Mouse (Mus musculus): ENCODE results near the gene Kdm1a. TPM values are rescaled to one million over a fixed set of nuclear protein-coding genes. Genes with fewer than 3 reads are reported as not detected.

The Kdm1a gene
- polyA plus RNA-seq, 1 experiment from 2014 or later = 58.8 TPM

DNA sequence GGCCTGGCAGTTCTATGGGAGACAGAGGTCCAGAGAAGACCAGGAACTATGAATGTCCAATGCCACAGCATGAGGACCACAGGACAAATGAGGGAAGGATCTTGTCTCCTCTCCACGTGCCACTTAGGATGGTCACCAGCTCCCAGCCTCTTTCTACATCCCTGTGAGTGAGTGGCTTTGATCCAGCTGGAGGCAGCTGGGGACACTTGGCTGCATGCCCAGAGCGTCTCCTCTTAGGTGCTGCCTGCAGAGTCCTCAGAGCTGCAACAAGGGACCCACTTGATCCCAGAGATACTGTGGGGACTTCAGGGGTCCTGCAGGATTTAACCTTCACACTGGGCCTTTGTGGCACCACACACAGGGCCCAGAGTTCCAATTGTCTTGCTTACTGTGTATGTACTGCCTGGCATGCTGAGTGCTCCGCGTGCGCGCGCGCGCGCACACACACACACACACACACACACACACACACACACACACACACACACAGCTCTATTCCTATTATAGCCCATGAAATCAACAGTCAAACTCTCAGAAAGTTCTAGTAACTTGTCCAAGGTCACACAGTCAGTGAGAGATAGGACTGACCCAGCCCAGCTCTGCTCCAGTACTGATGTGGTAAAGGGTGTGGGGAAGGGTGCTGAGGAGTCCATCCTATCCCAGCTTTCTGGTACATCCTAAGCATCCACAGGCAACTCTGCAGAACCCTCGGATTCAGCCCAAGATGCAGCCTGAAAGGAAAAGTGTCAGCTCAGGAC lies 28.9 kb upstream of the Kdm1a start:
- no peak overlapping the region for H3K4me3 ChIP-seq (ENCODE audit: low read depth, low read length)
- H3K4me2 ChIP-seq = no peak overlapping the region
- 78% methylated on average over 11 of the region's 11 CpGs for WGBS
- no peak overlapping the region for H3K9ac ChIP-seq
- TF ChIP-seq CTCF (IDR thresholded peaks at IDR 0.05; ENCODE audit: low read depth) = no peak
- DNase-seq = peak; percentile 70
- H3K4me1 ChIP-seq (ENCODE audit: insufficient read depth) = no peaks in the 10 kb centered on the region
- peak; percentile 60; the same call in 1 of the 2 replicates for ATAC-seq (ENCODE audit: insufficient read depth)
- no peak overlapping the region for H3K27ac ChIP-seq (ENCODE audit: low read depth)
- H3K36me3 ChIP-seq (ENCODE audit: insufficient read depth) = no peaks in the 10 kb centered on the region
- no peaks in the 10 kb centered on the region for H3K9me3 ChIP-seq (ENCODE audit: low read depth, low read length)
- H3K27me3 ChIP-seq (ENCODE audit: insufficient read depth, low read length) = peaks cover 3% of the 10 kb centered on the region; the same call in 1 of the 2 replicates

DNA sequence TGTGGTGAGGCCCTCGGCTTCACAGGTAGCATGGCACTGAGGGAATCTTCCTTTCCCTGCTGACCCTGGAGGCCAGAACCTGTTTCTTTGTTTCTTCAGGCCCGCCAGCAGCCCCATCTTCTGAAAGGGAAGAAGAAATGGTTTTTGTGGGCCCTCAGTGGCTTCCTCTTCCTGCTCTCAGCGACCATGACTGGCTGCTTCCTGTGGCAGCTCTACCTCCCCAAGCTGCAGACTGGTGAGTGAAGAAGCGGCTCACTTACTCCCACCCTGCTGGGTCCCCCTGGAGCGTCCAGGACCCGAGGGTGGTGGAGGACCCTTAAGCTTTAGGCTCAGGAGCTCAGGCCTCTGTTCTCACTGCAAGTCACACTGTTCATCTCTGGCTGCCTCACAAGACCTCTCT lies 24.1 kb upstream of the Kdm1a start:
- 70% methylated on average over 6 of the region's 6 CpGs for WGBS
- Histone ChIP-seq H3K4me3 (ENCODE audit: low read depth, low read length) (no peak overlapping the region), H3K4me1 (ENCODE audit: insufficient read depth) (no peaks in the 10 kb centered on the region), H3K27ac (ENCODE audit: low read depth) (no peak overlapping the region), H3K9ac (no peak overlapping the region), H3K4me2 (no peak overlapping the region), H3K36me3 (ENCODE audit: insufficient read depth) (no peaks in the 10 kb centered on the region), H3K9me3 (ENCODE audit: low read depth, low read length) (no peaks in the 10 kb centered on the region), H3K27me3 (ENCODE audit: insufficient read depth, low read length) (peaks cover 3% of the 10 kb centered on the region; the same call in 1 of the 2 replicates)
- DNase-seq (no peak), ATAC-seq (ENCODE audit: insufficient read depth) (no peak)
- TF ChIP-seq CTCF (IDR thresholded peaks at IDR 0.05; ENCODE audit: low read depth) = no peak

DNA sequence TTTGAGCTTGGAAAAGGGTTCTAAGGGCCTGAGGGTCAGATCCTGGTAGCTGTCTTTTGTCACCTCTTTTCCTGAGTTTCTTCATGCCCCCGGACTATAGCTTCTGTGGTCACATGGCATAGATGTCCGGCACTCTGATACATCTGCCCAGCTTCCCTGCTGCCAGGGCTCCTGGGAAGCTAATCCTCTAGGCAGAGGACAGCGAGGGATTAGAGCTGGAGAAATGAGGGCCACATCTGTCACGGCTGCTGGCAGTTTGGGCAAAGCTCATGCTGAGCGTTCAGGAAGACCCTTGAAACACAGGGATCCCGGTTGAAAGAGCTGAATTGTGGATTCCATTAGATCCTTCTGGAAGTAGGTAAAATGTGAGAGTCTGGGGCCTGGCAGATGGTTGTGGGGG lies 19.9 kb upstream of the Kdm1a start, which contains the start of gene Lactbl1:
Gene Lactbl1 (plus strand): TSS at position 234 of the 400 bp plus-strand sequence.
- no peak for ATAC-seq (ENCODE audit: insufficient read depth)
- Histone ChIP-seq H3K9ac (no peak within 1 kb of the TSS), H3K4me2 (no peak within 1 kb of the TSS), H3K9me3 (ENCODE audit: low read depth, low read length) (no peaks in the 10 kb centered on the region), H3K36me3 (ENCODE audit: insufficient read depth) (no peaks in the 10 kb centered on the region), H3K4me1 (ENCODE audit: insufficient read depth) (no peaks in the 10 kb centered on the region), H3K4me3 (ENCODE audit: low read depth, low read length) (no peak within 1 kb of the TSS), H3K27me3 (ENCODE audit: insufficient read depth, low read length) (peaks cover 3% of the 10 kb centered on the region; the same call in 1 of the 2 replicates), H3K27ac (ENCODE audit: low read depth) (no peak within 1 kb of the TSS)
- TF ChIP-seq CTCF (IDR thresholded peaks at IDR 0.05; ENCODE audit: low read depth) = no peak
- no peak for DNase-seq
- 42% methylated on average over 6 of the region's 6 CpGs for WGBS

DNA sequence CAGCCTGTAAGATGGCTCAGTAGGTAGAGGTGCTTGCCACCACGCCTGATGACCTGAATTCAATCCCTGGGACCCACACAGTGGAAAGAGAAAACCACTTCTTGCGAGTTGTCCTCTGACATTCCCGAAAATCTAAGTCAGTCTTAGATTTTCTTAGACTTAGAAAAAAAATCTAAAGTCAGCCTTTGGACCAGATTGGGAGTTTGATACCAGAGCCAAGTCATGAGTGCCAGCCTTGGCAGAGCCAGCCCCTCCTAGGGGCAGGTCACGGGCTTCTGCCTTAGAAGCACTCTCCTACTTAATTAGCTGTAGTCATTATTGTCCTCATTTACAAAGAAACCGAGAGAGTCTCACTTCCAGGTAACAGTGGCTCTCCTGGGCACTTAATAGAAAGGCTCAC lies 19.4 kb upstream of the Kdm1a start:
- no peak for DNase-seq
- Histone ChIP-seq H3K9ac (no peak overlapping the region), H3K4me3 (ENCODE audit: low read depth, low read length) (no peak overlapping the region), H3K27me3 (ENCODE audit: insufficient read depth, low read length) (peaks cover 3% of the 10 kb centered on the region; the same call in 1 of the 2 replicates), H3K4me1 (ENCODE audit: insufficient read depth) (no peaks in the 10 kb centered on the region), H3K4me2 (no peak overlapping the region), H3K27ac (ENCODE audit: low read depth) (no peak overlapping the region), H3K9me3 (ENCODE audit: low read depth, low read length) (no peaks in the 10 kb centered on the region), H3K36me3 (ENCODE audit: insufficient read depth) (no peaks in the 10 kb centered on the region)
- no peak for ATAC-seq (ENCODE audit: insufficient read depth)
- TF ChIP-seq CTCF (IDR thresholded peaks at IDR 0.05; ENCODE audit: low read depth) = no peak
- WGBS = 55% methylated on average over 5 of the region's 5 CpGs

DNA sequence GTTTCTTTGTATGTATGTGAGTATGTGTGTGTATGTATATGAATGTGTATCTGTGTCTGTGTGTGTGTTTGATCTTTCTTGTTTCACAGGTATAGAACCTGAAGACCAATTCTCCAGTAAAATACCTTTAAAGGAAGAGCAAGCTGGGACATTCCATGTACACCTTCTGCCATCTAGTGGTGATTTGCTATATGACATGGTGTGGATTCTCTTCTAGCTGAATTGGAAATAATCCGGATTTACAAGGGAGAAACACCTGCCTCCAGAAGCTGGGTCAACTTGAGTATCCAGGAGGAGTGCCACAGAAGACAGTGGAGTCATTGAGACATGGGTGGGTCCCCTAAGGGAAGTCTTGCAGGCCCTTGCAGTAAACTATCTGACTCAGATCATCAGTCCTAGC lies 18.8 kb upstream of the Kdm1a start:
- peak; percentile 88 for TF ChIP-seq CTCF (IDR thresholded peaks at IDR 0.05; ENCODE audit: low read depth)
- no peak overlapping the region for H3K4me2 ChIP-seq
- peaks cover 3% of the 10 kb centered on the region; the same call in 1 of the 2 replicates for H3K27me3 ChIP-seq (ENCODE audit: insufficient read depth, low read length)
- WGBS = 0% methylated on average over 1 of the region's 1 CpGs
- DNase-seq (peak; percentile 88), ATAC-seq (ENCODE audit: insufficient read depth) (no peak)
- no peaks in the 10 kb centered on the region for H3K36me3 ChIP-seq (ENCODE audit: insufficient read depth)
- H3K27ac ChIP-seq (ENCODE audit: low read depth) = no peak overlapping the region
- H3K4me1 ChIP-seq (ENCODE audit: insufficient read depth) = no peaks in the 10 kb centered on the region
- no peak overlapping the region for H3K9ac ChIP-seq
- H3K4me3 ChIP-seq (ENCODE audit: low read depth, low read length) = no peak overlapping the region
- no peaks in the 10 kb centered on the region for H3K9me3 ChIP-seq (ENCODE audit: low read depth, low read length)

DNA sequence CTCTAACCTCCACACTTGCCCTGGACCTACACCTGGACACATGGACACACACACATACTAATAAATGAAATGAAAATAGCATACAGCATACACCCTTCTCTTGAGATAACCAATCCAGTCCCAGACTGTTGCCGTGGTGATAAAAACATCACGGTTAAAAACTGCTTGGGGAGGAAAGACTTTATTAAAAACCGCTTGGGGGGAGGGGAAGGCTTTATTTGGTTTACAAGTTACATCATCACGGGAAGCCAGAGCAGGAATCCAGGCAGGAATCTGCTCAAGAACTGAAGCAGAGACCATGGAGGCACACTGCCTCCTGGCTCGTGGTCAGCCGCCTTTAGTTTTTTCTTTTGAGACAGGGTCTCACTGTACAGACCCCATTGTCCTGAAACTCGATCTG lies 11.1 kb upstream of the Kdm1a start:
- ATAC-seq (ENCODE audit: insufficient read depth) (no peak), DNase-seq (peak; percentile 15)
- no peak overlapping the region for H3K9ac ChIP-seq
- no peak overlapping the region for H3K4me2 ChIP-seq
- H3K27ac ChIP-seq (ENCODE audit: low read depth) = no peak overlapping the region
- H3K4me3 ChIP-seq (ENCODE audit: low read depth, low read length) = no peak overlapping the region
- no peak for TF ChIP-seq CTCF (IDR thresholded peaks at IDR 0.05; ENCODE audit: low read depth)
- H3K9me3 ChIP-seq (ENCODE audit: low read depth, low read length) = no peaks in the 10 kb centered on the region
- 48% methylated on average over 7 of the region's 7 CpGs for WGBS
- no peaks in the 10 kb centered on the region for H3K27me3 ChIP-seq (ENCODE audit: insufficient read depth, low read length)
- H3K36me3 ChIP-seq (ENCODE audit: insufficient read depth) = no peaks in the 10 kb centered on the region
- H3K4me1 ChIP-seq (ENCODE audit: insufficient read depth) = no peaks in the 10 kb centered on the region

DNA sequence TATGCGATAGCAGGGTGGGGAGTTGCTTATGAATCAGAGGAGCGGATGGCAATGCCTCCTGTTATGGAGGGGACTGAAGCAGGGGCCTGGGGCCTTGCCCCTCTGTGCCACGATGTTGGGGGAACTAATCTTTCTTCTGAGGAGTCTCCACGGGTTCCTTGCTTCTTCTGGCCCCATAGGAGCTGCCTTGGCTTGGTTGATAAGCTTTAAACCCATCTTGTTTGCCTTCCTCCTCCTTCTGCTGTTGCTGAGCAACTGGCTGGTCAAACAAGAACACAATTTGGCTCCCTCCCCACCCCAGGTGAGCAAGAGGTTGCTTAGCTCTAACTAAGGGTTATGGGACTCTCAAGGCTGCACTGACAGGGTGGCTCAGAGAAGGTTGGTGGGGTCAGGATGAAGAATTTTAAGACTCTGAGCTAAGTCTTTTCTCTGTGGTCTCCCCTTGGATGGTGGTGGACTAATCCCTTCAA lies 7.9 kb upstream of the Kdm1a start, which contains the start of gene Tex46:
Gene Tex46 (plus strand): TSS at position 51 of the 470 bp plus-strand sequence.
- no peak within 1 kb of the TSS for H3K4me2 ChIP-seq
- H3K4me3 ChIP-seq (ENCODE audit: low read depth, low read length) = no peak within 1 kb of the TSS
- ATAC-seq (ENCODE audit: insufficient read depth) (no peak), DNase-seq (no peak)
- 52% methylated on average over 4 of the region's 4 CpGs for WGBS
- no peaks in the 10 kb centered on the region for H3K9me3 ChIP-seq (ENCODE audit: low read depth, low read length)
- no peaks in the 10 kb centered on the region for H3K36me3 ChIP-seq (ENCODE audit: insufficient read depth)
- TF ChIP-seq CTCF (IDR thresholded peaks at IDR 0.05; ENCODE audit: low read depth) = no peak
- H3K27me3 ChIP-seq (ENCODE audit: insufficient read depth, low read length) = no peaks in the 10 kb centered on the region
- no peak within 1 kb of the TSS for H3K27ac ChIP-seq (ENCODE audit: low read depth)
- no peaks in the 10 kb centered on the region for H3K4me1 ChIP-seq (ENCODE audit: insufficient read depth)
- no peak within 1 kb of the TSS for H3K9ac ChIP-seq
